Mouse (Mus musculus) cortical plate, adult 2 months (tissue): ENCODE data around the gene Tspan4. TPM values are rescaled to one million over a fixed set of nuclear protein-coding genes. Genes with fewer than 3 reads are reported as not detected.

ENCODE experiments used
- H3K27ac ChIP-seq: fragments of 200-500 bp; 2 replicates; pipeline ENCODE4 v1.5.1; 2012; ENCODE audit warnings: low read length, control low read depth, inconsistent platforms; ENCODE audit not compliant: insufficient read depth
- H3K4me1 ChIP-seq: fragments of 200-500 bp; 2 replicates; pipeline ENCODE4 v1.6.1; 2011; ENCODE audit warnings: low read length; ENCODE audit not compliant: control insufficient read depth, insufficient read depth
- H3K4me3 ChIP-seq: fragments of 200-500 bp; 2 replicates; pipeline ENCODE4 v1.5.1; 2011; ENCODE audit warnings: mild to moderate bottlenecking, low read length, control low read depth; ENCODE audit not compliant: insufficient read depth
- CTCF ChIP-seq: fragments of 200-500 bp; IDR thresholded peaks from 2 replicates; pipeline ENCODE4 v1.5.1; 2011; ENCODE audit warnings: mild to moderate bottlenecking, control low read depth, low read length; ENCODE audit not compliant: insufficient read depth; ENCODE audit errors: extremely low read depth
- POLR2A ChIP-seq: fragments of 200-500 bp; IDR thresholded peaks from 2 replicates; pipeline ENCODE4 v1.6.1; 2011; ENCODE audit warnings: mild to moderate bottlenecking, low read length, control low read depth; ENCODE audit not compliant: insufficient read depth; ENCODE audit errors: extremely low read depth
- polyA plus RNA-seq: library from polyadenylated mRNA; depleted of rRNA; stranded (reverse); fragments of >200 nt; gene quantifications from 2 replicates; pipeline ENCODE4 v1.2.3, GENCODE M21; 2012

The Tspan4 gene
- polyA plus RNA-seq, 1 experiment, result 33.0 TPM

- H3K27ac ChIP-seq, result no peak overlapping the region
- H3K4me3 ChIP-seq, result peak overlapping the region; percentile 62; the same call in 1 of the 2 replicates
- H3K4me1 ChIP-seq, result peaks cover 7% of the 10 kb centered on the region
- TF ChIP-seq POLR2A (no peak), CTCF (no peak)
Observed at GRCm38 (mm10) chr7:141466607-141467148, 8.4 kb upstream of the Tspan4 start.

GRCm38 (mm10) chr7:141467230-141468030, 7.6 kb upstream of the Tspan4 start, which contains the start of gene Cd151:
TSS of gene Cd151 (plus strand) at chr7:141467392.
- TF ChIP-seq POLR2A (peak; percentile 36; the same call in 1 of the 2 replicates), CTCF (no peak)
- H3K4me1 ChIP-seq, result peaks cover 7% of the 10 kb centered on the region
- peak within 1 kb of the TSS; percentile 62 for H3K4me3 ChIP-seq
- peak within 1 kb of the TSS; percentile 71 for H3K27ac ChIP-seq

GRCm38 (mm10) chr7:141468164-141468521, 6.9 kb upstream of the Tspan4 start:
- Histone ChIP-seq H3K4me1 (peaks cover 7% of the 10 kb centered on the region), H3K27ac (peak overlapping the region; percentile 71), H3K4me3 (peak overlapping the region; percentile 62)
- no peak for TF ChIP-seq POLR2A
- no peak for TF ChIP-seq CTCF

- H3K4me1 ChIP-seq, result peaks cover 8% of the 10 kb centered on the region
- peak overlapping the region; percentile 62 for H3K4me3 ChIP-seq
- no peak for TF ChIP-seq POLR2A
- peak; percentile 44 for TF ChIP-seq CTCF
- H3K27ac ChIP-seq, result peak overlapping the region; percentile 22; the same call in 1 of the 2 replicates
Observed at GRCm38 (mm10) chr7:141468522-141469211, 6.4 kb upstream of the Tspan4 start.

GRCm38 (mm10) chr7:141469352-141469751, 5.7 kb upstream of the Tspan4 start:
- peak overlapping the region; percentile 62; the same call in 1 of the 2 replicates for H3K4me3 ChIP-seq
- H3K4me1 ChIP-seq, result peaks cover 12% of the 10 kb centered on the region
- no peak overlapping the region for H3K27ac ChIP-seq

GRCm38 (mm10) chr7:141469901-141470636, 5.0 kb upstream of the Tspan4 start:
- no peak overlapping the region for H3K27ac ChIP-seq
- H3K4me3 ChIP-seq, result no peak overlapping the region
- peaks cover 12% of the 10 kb centered on the region for H3K4me1 ChIP-seq
- TF ChIP-seq CTCF, result no peak
- TF ChIP-seq POLR2A, result no peak

More at GRCm38 (mm10) chr7:141469352-141469751, 5.7 kb upstream of the Tspan4 start:
- TF ChIP-seq CTCF (no peak), POLR2A (no peak)

- Histone ChIP-seq H3K4me3 (no peak overlapping the region), H3K4me1 (peaks cover 12% of the 10 kb centered on the region), H3K27ac (no peak overlapping the region)
- TF ChIP-seq CTCF (no peak), POLR2A (no peak)
Observed at GRCm38 (mm10) chr7:141470637-141470944, 4.4 kb upstream of the Tspan4 start.

- TF ChIP-seq POLR2A, result no peak
- no peak for TF ChIP-seq CTCF
- H3K4me3 ChIP-seq, result no peak overlapping the region
Observed at GRCm38 (mm10) chr7:141471236-141471635, 3.8 kb upstream of the Tspan4 start.

GRCm38 (mm10) chr7:141472226-141472625, 2.8 kb upstream of the Tspan4 start:
- H3K4me3 ChIP-seq, result no peak overlapping the region
- peaks cover 12% of the 10 kb centered on the region for H3K4me1 ChIP-seq
- H3K27ac ChIP-seq, result no peak overlapping the region
- no peak for TF ChIP-seq POLR2A
- TF ChIP-seq CTCF, result no peak

More at GRCm38 (mm10) chr7:141471236-141471635, 3.8 kb upstream of the Tspan4 start:
- no peak overlapping the region for H3K27ac ChIP-seq
- H3K4me1 ChIP-seq, result peaks cover 12% of the 10 kb centered on the region
